Mouse (Mus musculus) liver, adult 2 months (tissue): ENCODE results near the gene Otulinl. TPM values are rescaled to one million over a fixed set of nuclear protein-coding genes. Genes with fewer than 3 reads are reported as not detected.

ENCODE experiments used
- DNase-seq: peaks from one replicate; pipeline ENCODE4 v3.0.0-alpha.2; 2011; ENCODE audit warnings: low read depth, low spot score; ENCODE audit errors: extremely low read depth
- H3K27ac ChIP-seq: fragments of 200-500 bp; replicated peaks from 2 replicates; pipeline ENCODE4 v1.5.1; 2012; ENCODE audit warnings: low read depth, mild to moderate bottlenecking, control low read depth, inconsistent platforms, low read length; ENCODE audit not compliant: insufficient read depth
- H3K27me3 ChIP-seq: fragments of 200-500 bp; 2 replicates; pipeline ENCODE4 v1.6.1; 2012; ENCODE audit warnings: mild to moderate bottlenecking, moderate library complexity, low read length, inconsistent platforms; ENCODE audit not compliant: control insufficient read depth, insufficient read depth
- H3K36me3 ChIP-seq: fragments of 200-500 bp; 2 replicates; pipeline ENCODE4 v1.6.1; 2012; ENCODE audit warnings: low read length, inconsistent platforms; ENCODE audit not compliant: control insufficient read depth, insufficient read depth
- H3K4me1 ChIP-seq: fragments of 200-500 bp; 2 replicates; pipeline ENCODE4 v1.6.1; 2011; ENCODE audit warnings: low read length; ENCODE audit not compliant: control insufficient read depth, insufficient read depth
- H3K4me3 ChIP-seq: fragments of 200-500 bp; 2 replicates; pipeline ENCODE4 v1.5.1; 2011; ENCODE audit warnings: low read depth, mild to moderate bottlenecking, control low read depth, low read length, moderate library complexity; ENCODE audit not compliant: insufficient read depth
- H3K79me2 ChIP-seq: fragments of 200-500 bp; 2 replicates; pipeline ENCODE4 v1.6.1; 2012; ENCODE audit warnings: inconsistent platforms, mild to moderate bottlenecking, low read length, moderate library complexity; ENCODE audit not compliant: control insufficient read depth, insufficient read depth
- H3K9ac ChIP-seq: fragments of 200-500 bp; 2 replicates; pipeline ENCODE4 v1.6.1; 2012; ENCODE audit warnings: low read depth, mild to moderate bottlenecking, control low read depth, inconsistent platforms, low read length
- CTCF ChIP-seq: fragments of 200-500 bp; IDR thresholded peaks from 2 replicates; pipeline ENCODE4 v1.5.1; 2011; ENCODE audit warnings: low read depth, low read length, control low read depth
- POLR2A ChIP-seq: fragments of 200-500 bp; IDR thresholded peaks from 2 replicates; pipeline ENCODE4 v1.6.1; 2011; ENCODE audit warnings: low read length, control low read depth; ENCODE audit not compliant: insufficient read depth; ENCODE audit errors: extremely low read depth
- WGBS: fragments of 180-500 bp; shearing (Covaris S2); methylation state at CpG from one replicate; pipeline ENCODE4 v1.1.7; 2018; 5-methylcytosine and 5-hydroxymethylcytosine counted together
- polyA plus RNA-seq: library from polyadenylated mRNA; depleted of rRNA; stranded (reverse); fragments of >200 nt; gene quantifications from 2 replicates; pipeline ENCODE4 v1.2.3, GENCODE M21; 2012
- total RNA-seq: library from RNA; depleted of rRNA; stranded (reverse); fragments of >200 nt; gene quantifications from 2 replicates; pipeline ENCODE4 v1.2.3, GENCODE M21; 2014

Gene Otulinl
- total and polyA plus RNA-seq, 2 experiments: 0.78 to 2.1 TPM

DNA sequence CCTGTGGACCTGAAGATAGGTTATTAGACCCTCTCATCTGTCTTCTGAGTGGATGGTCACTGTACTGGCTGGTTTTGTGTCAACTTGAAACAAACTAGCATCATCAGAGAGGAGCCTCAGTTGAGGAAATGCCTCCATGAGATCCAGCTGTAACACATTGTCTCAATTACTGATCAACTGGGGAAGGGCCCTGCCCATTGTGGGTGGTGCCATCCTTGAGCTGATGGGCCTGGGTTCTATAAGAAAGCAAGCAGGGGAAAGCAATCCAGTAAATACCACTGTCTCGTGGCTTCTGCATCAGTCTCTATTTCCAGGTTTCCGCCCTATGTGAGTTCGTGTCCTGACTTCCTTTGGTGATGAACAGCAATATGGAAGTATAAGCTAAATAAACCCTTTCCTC is 36.1 kb downstream of the Otulinl start:
- Histone ChIP-seq H3K27me3 (no peaks in the 10 kb centered on the region), H3K36me3 (no peaks in the 10 kb centered on the region), H3K4me3 (no peak overlapping the region), H3K27ac (no peak overlapping the region), H3K4me1 (no peaks in the 10 kb centered on the region), H3K79me2 (no peaks in the 10 kb centered on the region), H3K9ac (no peak overlapping the region)
- TF ChIP-seq POLR2A (no peak), CTCF (no peak)
- no peak for DNase-seq
- WGBS: 75% methylated on average over 3 of the region's 3 CpGs

DNA sequence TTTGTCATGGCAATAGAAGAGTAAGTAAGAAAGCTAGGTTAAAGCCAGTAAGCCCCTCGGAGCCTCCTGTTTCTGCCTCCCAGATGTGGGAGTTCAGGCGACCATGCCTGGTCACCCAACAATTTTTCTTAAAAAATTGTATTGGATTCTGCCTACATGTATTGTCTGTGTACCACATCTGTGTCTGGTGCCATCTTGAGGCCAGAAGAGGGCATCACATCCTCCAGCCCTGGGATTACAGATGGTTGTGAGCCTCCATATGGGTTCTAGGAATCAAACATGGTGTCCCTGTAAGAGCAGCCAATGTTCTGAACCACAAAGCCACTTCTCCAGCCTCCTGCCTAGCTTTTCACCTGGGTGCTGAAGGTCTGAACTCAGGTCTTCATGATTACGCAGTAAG is 38.5 kb downstream of the Otulinl start:
- 78% methylated on average over 3 of the region's 3 CpGs for WGBS
- Histone ChIP-seq H3K27ac (no peak overlapping the region), H3K9ac (no peak overlapping the region), H3K79me2 (no peaks in the 10 kb centered on the region), H3K27me3 (no peaks in the 10 kb centered on the region), H3K36me3 (no peaks in the 10 kb centered on the region), H3K4me3 (no peak overlapping the region), H3K4me1 (no peaks in the 10 kb centered on the region)
- peak; percentile 47 for DNase-seq
- no peak for TF ChIP-seq POLR2A
- peak; percentile 72 for TF ChIP-seq CTCF

- Histone ChIP-seq H3K79me2 (no peaks in the 10 kb centered on the region), H3K4me1 (no peaks in the 10 kb centered on the region), H3K4me3 (no peak overlapping the region), H3K9ac (no peak overlapping the region), H3K27ac (no peak overlapping the region), H3K27me3 (no peaks in the 10 kb centered on the region), H3K36me3 (no peaks in the 10 kb centered on the region)
- 65% methylated on average over 12 of the region's 12 CpGs for WGBS
- DNase-seq: no peak
- TF ChIP-seq CTCF: no peak
- no peak for TF ChIP-seq POLR2A
These were observed 40.2 kb downstream of the Otulinl start for GRCm38 (mm10) chr15:27641171-27641570.

- no peak for TF ChIP-seq POLR2A
- no peak for TF ChIP-seq CTCF
- no peaks in the 10 kb centered on the region for H3K36me3 ChIP-seq
- H3K27me3 ChIP-seq: no peaks in the 10 kb centered on the region
- WGBS: 47% methylated on average over 8 of the region's 8 CpGs
- 0 out of 2 replicates have a peak overlapping the region, but pooled peaks have one; percentile 4 for H3K27ac ChIP-seq
- peak; percentile 68 for DNase-seq
- no peak overlapping the region for H3K9ac ChIP-seq
- peaks cover 8% of the 10 kb centered on the region for H3K79me2 ChIP-seq
- H3K4me1 ChIP-seq: peaks cover 5% of the 10 kb centered on the region; the same call in 1 of the 2 replicates
- H3K4me3 ChIP-seq: no peak overlapping the region
These were observed 47.2 kb downstream of the Otulinl start for GRCm38 (mm10) chr15:27633941-27634900.

DNA sequence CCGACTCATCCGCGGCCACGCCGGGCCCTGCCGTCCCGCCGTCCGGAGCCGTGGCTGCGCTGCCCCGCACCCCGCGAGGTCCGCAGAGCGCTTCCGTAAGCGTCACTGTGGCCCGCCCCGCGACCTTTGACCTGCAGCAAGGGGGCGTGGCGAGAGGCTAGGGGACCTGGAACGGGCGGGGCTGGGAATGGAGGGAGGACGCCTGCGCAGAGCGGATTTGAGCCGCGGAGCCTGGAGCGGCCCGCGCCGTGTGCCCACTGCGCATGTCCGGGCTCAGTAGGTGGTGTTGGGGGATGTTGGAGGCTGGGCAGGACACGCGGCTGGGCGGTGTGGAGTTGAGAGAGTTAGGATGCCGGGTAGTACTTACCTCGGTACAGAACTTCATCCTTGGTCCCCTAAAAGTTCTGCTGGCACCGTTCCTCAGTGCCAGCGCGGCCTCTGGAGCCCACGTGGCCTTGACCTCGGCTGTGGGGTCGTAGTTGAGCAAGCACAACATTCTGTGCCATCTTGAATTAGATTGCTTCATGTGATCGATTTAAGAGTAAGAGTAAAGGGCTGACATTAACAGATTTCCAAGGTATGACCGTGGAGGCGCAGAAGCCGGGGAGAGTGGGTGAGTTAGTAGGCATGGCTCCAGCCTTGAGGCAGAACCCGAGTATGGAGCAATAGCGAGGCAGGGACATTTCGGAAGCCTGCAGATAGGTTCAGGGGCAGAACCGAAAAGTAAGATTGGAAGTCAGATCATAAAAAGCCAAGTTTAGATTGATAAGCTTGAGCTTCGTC is 50.6 kb downstream of the Otulinl start, which contains the start of gene Otulin:
Gene Otulin (minus strand): TSS at position 93 of the 783 bp plus-strand sequence.
- Histone ChIP-seq H3K36me3 (no peaks in the 10 kb centered on the region), H3K27ac (peak within 1 kb of the TSS; percentile 92), H3K27me3 (no peaks in the 10 kb centered on the region), H3K4me1 (peaks cover 29% of the 10 kb centered on the region), H3K79me2 (peaks cover 19% of the 10 kb centered on the region), H3K4me3 (peak within 1 kb of the TSS; percentile 91), H3K9ac (peak within 1 kb of the TSS; percentile 96)
- peak; percentile 92 for TF ChIP-seq POLR2A
- no peak for TF ChIP-seq CTCF
- peak; percentile 91 for DNase-seq
- WGBS: 2% methylated on average over 56 of the region's 56 CpGs
